Mouse (Mus musculus): ENCODE data around the gene Bmp8a.
"Not testable (repeated sequence)": the region's sequence is repeated elsewhere in the genome, so short reads cannot be mapped to it uniquely, and the experiment has no call there.

Gene Bmp8a

GRCm38 (mm10) chr4:123342642-123343470 is at the start of gene Bmp8a:
Gene Bmp8a (minus strand): TSS chr4:123343252.
- DNase-seq (ENCODE audit: low spot score), result peak; percentile 23

- no peak for DNase-seq (ENCODE audit: low spot score)
Observed at GRCm38 (mm10) chr4:123392187-123392586, 49.1 kb upstream of the Bmp8a start.

- DNase-seq (ENCODE audit: low spot score), result no peak
Observed at GRCm38 (mm10) chr4:123385028-123385427, 42.0 kb upstream of the Bmp8a start.

- peak; percentile 63 for DNase-seq (ENCODE audit: low spot score)
Observed at GRCm38 (mm10) chr4:123383173-123383572, 40.1 kb upstream of the Bmp8a start.

GRCm38 (mm10) chr4:123382051-123382450 is 39.0 kb upstream of the Bmp8a start:
- no peak for DNase-seq (ENCODE audit: low spot score)

- DNase-seq (ENCODE audit: low spot score), result no peak
Observed at GRCm38 (mm10) chr4:123381598-123381997, 38.5 kb upstream of the Bmp8a start.

- no peak for DNase-seq (ENCODE audit: low spot score)
Observed at GRCm38 (mm10) chr4:123376031-123376430, 33.0 kb upstream of the Bmp8a start.

GRCm38 (mm10) chr4:123374316-123375008 is 31.4 kb upstream of the Bmp8a start:
- DNase-seq (ENCODE audit: low spot score), result no peak

GRCm38 (mm10) chr4:123363555-123363954 is 20.5 kb upstream of the Bmp8a start:
- no peak for DNase-seq (ENCODE audit: low spot score)

GRCm38 (mm10) chr4:123360771-123361170 is 17.7 kb upstream of the Bmp8a start:
- DNase-seq (ENCODE audit: low spot score), result no peak

- no peak for DNase-seq (ENCODE audit: low spot score)
Observed at GRCm38 (mm10) chr4:123358613-123359012, 15.6 kb upstream of the Bmp8a start.

- no peak for DNase-seq (ENCODE audit: low spot score)
Observed at GRCm38 (mm10) chr4:123355941-123356340, 12.9 kb upstream of the Bmp8a start.

GRCm38 (mm10) chr4:123353271-123353877 is 10.3 kb upstream of the Bmp8a start:
- no peak for DNase-seq (ENCODE audit: low spot score)

GRCm38 (mm10) chr4:123343471-123343789 is 378 bp upstream of the Bmp8a start:
- DNase-seq (ENCODE audit: low spot score), result no peak

- DNase-seq (ENCODE audit: low spot score), result no peak
Observed at GRCm38 (mm10) chr4:123342091-123342641, 886 bp downstream of the Bmp8a start.

- no peak for DNase-seq (ENCODE audit: low spot score)
Observed at GRCm38 (mm10) chr4:123340232-123340631, 2.8 kb downstream of the Bmp8a start.

- no peak for DNase-seq (ENCODE audit: low spot score)
Observed at GRCm38 (mm10) chr4:123337693-123338092, 5.4 kb downstream of the Bmp8a start.

- DNase-seq (ENCODE audit: low spot score), result no peak
Observed at GRCm38 (mm10) chr4:123335796-123336585, 7.1 kb downstream of the Bmp8a start.

- not testable (repeated sequence) for DNase-seq (ENCODE audit: low spot score)
Observed at GRCm38 (mm10) chr4:123335244-123335643, 7.8 kb downstream of the Bmp8a start.

- DNase-seq (ENCODE audit: low spot score), result no peak
Observed at GRCm38 (mm10) chr4:123334177-123334576, 8.9 kb downstream of the Bmp8a start.

- no peak for DNase-seq (ENCODE audit: low spot score)
Observed at GRCm38 (mm10) chr4:123333151-123333550, 9.9 kb downstream of the Bmp8a start.

- not testable (repeated sequence) for DNase-seq (ENCODE audit: low spot score)
Observed at GRCm38 (mm10) chr4:123331961-123332360, 11.1 kb downstream of the Bmp8a start.

Measured in layer of hippocampus, adult 11-12 months (tissue).